Mouse (Mus musculus): ENCODE measurements around the gene Mfap1a. TPM values are rescaled to one million over a fixed set of nuclear protein-coding genes. Genes with fewer than 3 reads are reported as not detected.
A peak's percentile ranks its signal among the peaks of the same experiment; 100 is the strongest.
"Not testable (repeated sequence)": the region's sequence is repeated elsewhere in the genome, so short reads cannot be mapped to it uniquely, and the experiment has no call there.

The Mfap1a gene
- polyA plus RNA-seq, 1 experiment from 2014 or later, result 31.4 TPM

DNA sequence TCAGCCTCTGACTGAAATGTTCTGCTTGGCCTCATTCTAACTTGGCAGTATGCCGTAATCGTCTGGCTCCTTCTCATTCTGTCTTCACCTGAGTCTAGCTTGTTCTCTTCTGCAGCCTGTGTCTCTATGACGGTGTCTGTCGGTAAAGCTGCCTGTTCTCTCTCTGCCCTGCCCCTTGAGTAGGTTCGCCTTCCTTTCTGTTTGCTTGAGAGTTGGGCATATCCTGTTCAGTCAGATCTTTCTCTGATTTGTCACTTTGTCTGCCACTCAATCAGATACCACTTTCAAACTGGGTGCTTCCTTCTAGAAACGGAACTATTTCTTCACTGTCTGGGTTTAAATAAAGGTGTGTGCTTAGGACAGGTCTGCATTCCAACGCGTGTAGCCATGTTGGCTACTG, 4.9 kb upstream of the Mfap1a start:
- 0 out of 2 replicates have a peak overlapping the region, but pooled peaks have one; percentile 21 for H3K9ac ChIP-seq
- H3K36me3 ChIP-seq, result peaks cover 39% of the 10 kb centered on the region

DNA sequence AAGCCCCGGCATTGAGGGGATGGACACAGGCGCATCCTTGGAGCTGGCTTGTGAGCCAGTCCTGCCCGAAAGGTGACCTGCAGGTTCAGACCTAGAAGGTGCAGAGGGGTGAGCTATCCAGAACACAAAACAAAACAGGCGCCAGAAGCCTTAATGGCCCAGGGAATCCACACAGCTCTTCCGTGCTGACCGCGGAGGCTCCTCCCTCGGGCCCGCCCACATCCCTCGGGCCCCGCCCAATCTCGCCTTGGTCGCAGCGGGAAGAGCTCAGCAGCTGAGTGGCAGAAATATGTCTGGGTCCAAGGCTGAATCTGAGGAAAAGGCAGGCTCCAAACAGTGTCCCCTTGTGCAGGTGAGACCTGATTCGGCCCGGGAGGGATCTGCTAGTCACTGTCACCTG, 3.1 kb upstream of the Mfap1a start:
- 18% methylated on average over 16 of the region's 16 CpGs for WGBS
- Histone ChIP-seq H3K9ac (peak overlapping the region; percentile 54; the same call in 1 of the 2 replicates), H3K36me3 (peaks cover 28% of the 10 kb centered on the region), H3K4me2 (peak overlapping the region; percentile 54), H3K27ac (no peak overlapping the region), H3K4me1 (peaks cover 18% of the 10 kb centered on the region), H3K9me3 (no peaks in the 10 kb centered on the region), H3K4me3 (peak overlapping the region; percentile 41), H3K27me3 (no peaks in the 10 kb centered on the region)
- ATAC-seq (ENCODE audit: insufficient number of reproducible peaks, insufficient read depth, low FRiP score, low TSS enrichment, low read depth), result 0 out of 2 replicates have a peak, but pooled peaks have one; percentile 71

More for the DNA sequence above, 4.9 kb upstream of the Mfap1a start:
- no peaks in the 10 kb centered on the region for H3K9me3 ChIP-seq
- no peak overlapping the region for H3K27ac ChIP-seq
- ATAC-seq (ENCODE audit: insufficient number of reproducible peaks, insufficient read depth, low FRiP score, low TSS enrichment, low read depth), result no peak
- H3K4me2 ChIP-seq, result no peak overlapping the region
- no peaks in the 10 kb centered on the region for H3K27me3 ChIP-seq
- WGBS, result 93% methylated on average over 8 of the region's 8 CpGs
- peaks cover 18% of the 10 kb centered on the region for H3K4me1 ChIP-seq
- no peak overlapping the region for H3K4me3 ChIP-seq

DNA sequence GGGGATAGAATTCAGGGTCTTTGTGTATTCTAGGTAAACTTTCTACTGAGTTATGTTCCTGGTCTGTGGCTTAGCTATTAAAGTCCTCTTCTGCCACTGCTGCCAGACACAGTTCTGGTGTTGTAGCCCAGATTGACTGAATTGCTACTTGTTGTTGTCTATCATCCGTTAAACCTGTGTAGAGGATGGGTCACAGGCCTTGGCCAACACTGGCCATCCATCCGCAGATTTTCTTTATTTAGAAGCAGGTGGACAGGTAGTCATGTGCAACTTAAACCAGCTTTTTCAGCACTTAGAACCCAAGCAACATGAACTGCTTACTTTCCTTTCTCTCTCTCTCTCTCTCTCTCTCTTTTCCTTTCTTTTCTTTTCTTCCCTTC, 1.5 kb upstream of the Mfap1a start:
- Histone ChIP-seq H3K36me3 (peaks cover 15% of the 10 kb centered on the region), H3K4me2 (peak overlapping the region; percentile 75), H3K9ac (peak overlapping the region; percentile 76), H3K4me3 (peak overlapping the region; percentile 61), H3K9me3 (no peaks in the 10 kb centered on the region), H3K4me1 (peaks cover 18% of the 10 kb centered on the region), H3K27ac (no peak overlapping the region), H3K27me3 (no peaks in the 10 kb centered on the region)
- 85% methylated on average over 2 of the region's 2 CpGs for WGBS
- ATAC-seq (ENCODE audit: insufficient number of reproducible peaks, insufficient read depth, low FRiP score, low TSS enrichment, low read depth), result no peak

DNA sequence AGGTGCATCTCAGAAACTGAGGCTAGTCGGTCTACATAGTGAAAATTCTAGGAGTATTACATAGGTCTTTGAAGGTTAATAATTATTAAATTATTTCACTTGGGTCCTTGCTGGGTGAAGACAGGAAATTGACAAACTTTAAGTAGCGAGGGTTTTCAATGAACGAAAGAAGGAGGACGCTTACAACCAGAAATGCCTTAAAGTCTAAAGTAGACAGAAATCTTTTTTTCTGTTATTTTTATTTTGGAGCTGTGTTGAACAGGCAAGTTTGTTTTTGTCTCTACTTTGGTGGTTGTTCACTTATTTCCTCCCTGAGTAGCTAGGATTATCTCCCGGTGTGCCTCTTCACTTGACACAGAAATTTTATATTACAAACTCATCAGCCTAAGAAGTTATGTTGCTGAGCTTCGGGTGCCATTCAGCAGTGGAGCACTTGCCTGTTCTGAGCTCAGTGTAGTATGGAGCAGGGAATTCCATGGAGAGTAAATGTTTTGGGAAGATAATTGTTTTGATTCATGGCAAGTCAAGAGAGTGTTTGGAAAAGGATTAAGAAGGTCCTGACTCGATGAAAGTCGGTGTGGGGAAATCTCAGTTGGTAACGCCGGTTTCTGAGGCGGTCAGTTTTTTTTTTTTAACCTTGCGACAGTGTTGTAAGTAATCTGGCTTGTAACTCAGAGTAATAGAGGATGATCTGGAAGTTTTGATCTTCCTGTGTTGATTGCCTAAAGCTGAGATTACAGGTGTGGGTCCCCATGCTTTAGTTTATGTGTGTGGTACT, 897 bp upstream of the Mfap1a start:
- Histone ChIP-seq H3K4me1 (peaks cover 18% of the 10 kb centered on the region), H3K9me3 (no peaks in the 10 kb centered on the region), H3K36me3 (peaks cover 15% of the 10 kb centered on the region), H3K9ac (peak overlapping the region; percentile 76), H3K27me3 (no peaks in the 10 kb centered on the region), H3K4me2 (peak overlapping the region; percentile 75), H3K27ac (no peak overlapping the region), H3K4me3 (peak overlapping the region; percentile 61)
- no peak for ATAC-seq (ENCODE audit: insufficient number of reproducible peaks, insufficient read depth, low FRiP score, low TSS enrichment, low read depth)
- 28% methylated on average over 12 of the region's 12 CpGs for WGBS

DNA sequence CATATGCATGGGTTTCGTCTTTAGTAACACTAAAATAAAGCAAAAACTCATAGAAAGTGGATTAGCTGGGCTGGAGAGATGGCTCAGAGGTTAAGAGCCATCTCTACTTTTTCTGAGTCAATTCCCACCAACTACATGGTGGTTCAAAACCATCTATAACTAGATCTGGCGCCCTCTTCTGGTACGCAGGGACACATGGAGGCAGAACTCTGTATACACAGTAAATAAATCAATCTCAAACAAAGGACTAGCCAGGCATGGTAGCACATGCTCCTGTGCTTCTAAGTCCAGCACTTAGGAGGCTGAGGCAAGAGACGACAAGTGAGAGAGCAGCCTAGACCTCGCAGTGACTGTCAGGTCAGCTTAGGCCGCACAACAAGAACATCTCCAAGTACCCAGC, 4.9 kb downstream of the Mfap1a start:
- not testable (repeated sequence) for H3K9me3 ChIP-seq; ATAC-seq (ENCODE audit: insufficient number of reproducible peaks, insufficient read depth, low FRiP score, low TSS enrichment, low read depth); H3K27ac ChIP-seq; H3K9ac ChIP-seq; H3K4me3 ChIP-seq; H3K27me3 ChIP-seq; H3K4me2 ChIP-seq; H3K4me1 ChIP-seq; H3K36me3 ChIP-seq
- WGBS, result 90% methylated on average over 2 of the region's 6 CpGs

DNA sequence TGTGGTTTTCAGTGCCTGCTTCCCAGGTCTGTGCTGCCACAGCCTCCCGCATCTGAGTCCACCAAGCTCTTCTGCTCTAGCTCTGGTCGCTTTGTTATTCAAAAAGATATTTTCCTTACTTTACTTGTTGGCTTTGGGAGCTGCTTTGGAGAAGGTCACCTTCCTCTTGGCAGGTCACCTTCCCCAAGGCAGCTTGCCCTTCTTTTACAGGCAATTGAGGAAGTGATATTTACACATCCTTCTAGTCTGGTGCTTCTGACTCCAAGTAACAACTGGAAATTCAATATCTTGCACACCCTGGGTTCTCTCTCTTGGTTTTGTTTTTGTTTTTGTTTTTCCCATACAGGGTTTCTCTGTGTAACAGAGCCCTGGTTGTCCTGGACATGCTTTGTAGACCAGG, 22.1 kb downstream of the Mfap1a start:
- not testable (repeated sequence) for H3K36me3 ChIP-seq; H3K4me3 ChIP-seq; H3K9ac ChIP-seq; H3K9me3 ChIP-seq; ATAC-seq (ENCODE audit: insufficient number of reproducible peaks, insufficient read depth, low FRiP score, low TSS enrichment, low read depth); H3K27me3 ChIP-seq; H3K27ac ChIP-seq; H3K4me1 ChIP-seq; H3K4me2 ChIP-seq
- 72% methylated on average over 2 of the region's 2 CpGs for WGBS

DNA sequence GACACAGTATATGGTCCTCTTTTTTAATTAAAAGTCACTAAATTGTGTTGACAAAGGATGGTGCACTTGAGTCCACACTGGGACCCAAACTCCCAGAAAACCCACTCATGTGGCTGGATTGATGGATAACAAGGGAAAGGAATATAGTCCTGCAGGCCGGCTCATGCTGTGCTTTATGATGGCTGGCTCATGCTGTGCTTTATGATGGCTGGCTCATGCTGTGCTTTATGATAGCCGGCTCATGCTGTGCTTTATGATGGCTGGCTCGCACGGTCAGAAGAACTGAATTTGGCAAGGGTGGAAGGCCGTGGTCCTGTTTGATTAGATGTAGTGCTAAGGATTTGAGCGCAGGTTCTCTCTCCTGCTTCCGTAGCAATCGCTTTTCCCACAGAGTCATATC, 22.9 kb downstream of the Mfap1a start:
- H3K27me3 ChIP-seq, result no peaks in the 10 kb centered on the region
- 71% methylated on average over 8 of the region's 8 CpGs for WGBS
- H3K4me1 ChIP-seq, result no peaks in the 10 kb centered on the region
- H3K9ac ChIP-seq, result no peak overlapping the region
- no peaks in the 10 kb centered on the region for H3K36me3 ChIP-seq
- H3K9me3 ChIP-seq, result no peaks in the 10 kb centered on the region
- no peak overlapping the region for H3K4me2 ChIP-seq
- no peak overlapping the region for H3K27ac ChIP-seq
- no peak overlapping the region for H3K4me3 ChIP-seq
- ATAC-seq (ENCODE audit: insufficient number of reproducible peaks, insufficient read depth, low FRiP score, low TSS enrichment, low read depth), result no peak

DNA sequence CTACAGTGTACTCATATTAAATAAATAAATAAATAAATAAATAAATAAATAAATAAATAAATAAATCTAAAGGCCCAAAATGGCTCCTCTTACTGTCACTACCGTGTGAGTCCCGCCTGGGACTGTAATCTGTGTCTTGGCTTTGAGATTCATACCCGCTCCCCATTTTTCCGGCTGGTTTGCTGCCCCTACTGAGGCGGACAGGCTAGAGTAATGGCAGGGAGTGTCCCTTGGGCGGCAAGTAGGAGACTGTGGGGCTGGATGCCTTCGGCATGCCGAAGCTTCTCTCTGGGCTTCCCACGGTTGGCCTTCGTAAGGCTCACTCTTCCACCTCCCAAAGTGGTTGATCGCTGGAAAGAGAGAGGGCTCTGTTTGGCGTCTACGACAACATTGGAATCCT, 25.5 kb downstream of the Mfap1a start:
- WGBS, result 84% methylated on average over 13 of the region's 13 CpGs
- H3K4me2 ChIP-seq, H3K4me3 ChIP-seq, H3K9ac ChIP-seq, H3K27ac ChIP-seq, H3K36me3 ChIP-seq, H3K27me3 ChIP-seq, H3K4me1 ChIP-seq, H3K9me3 ChIP-seq: not testable (repeated sequence)
- peak; percentile 32; the same call in 1 of the 2 replicates for ATAC-seq (ENCODE audit: insufficient number of reproducible peaks, insufficient read depth, low FRiP score, low TSS enrichment, low read depth)

DNA sequence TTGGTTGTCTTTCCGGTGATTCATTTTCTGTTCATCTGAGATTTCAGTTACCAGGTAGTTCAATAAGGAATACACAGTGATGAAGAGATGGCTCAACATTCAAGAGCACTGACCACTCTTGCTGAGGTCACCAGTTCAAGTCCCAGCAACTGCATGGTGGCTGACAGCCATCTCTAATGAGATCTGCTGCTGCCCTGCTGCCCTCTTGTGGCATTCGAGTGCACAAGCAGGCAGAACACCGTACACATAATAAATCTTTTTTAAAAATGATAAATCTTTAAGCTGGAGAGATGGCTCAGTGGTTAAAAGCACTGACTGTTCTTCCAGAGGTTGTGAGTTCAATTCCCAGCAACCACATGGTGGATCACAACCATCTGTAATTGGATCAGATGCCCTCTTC, 26.0 kb downstream of the Mfap1a start:
- Histone ChIP-seq H3K27ac (no peak overlapping the region), H3K9me3 (no peaks in the 10 kb centered on the region), H3K36me3 (no peaks in the 10 kb centered on the region), H3K4me2 (no peak overlapping the region), H3K4me1 (no peaks in the 10 kb centered on the region), H3K4me3 (no peak overlapping the region), H3K27me3 (no peaks in the 10 kb centered on the region), H3K9ac (no peak overlapping the region)
- ATAC-seq (ENCODE audit: insufficient number of reproducible peaks, insufficient read depth, low FRiP score, low TSS enrichment, low read depth), result no peak
- WGBS, result 55% methylated on average over 3 of the region's 3 CpGs

DNA sequence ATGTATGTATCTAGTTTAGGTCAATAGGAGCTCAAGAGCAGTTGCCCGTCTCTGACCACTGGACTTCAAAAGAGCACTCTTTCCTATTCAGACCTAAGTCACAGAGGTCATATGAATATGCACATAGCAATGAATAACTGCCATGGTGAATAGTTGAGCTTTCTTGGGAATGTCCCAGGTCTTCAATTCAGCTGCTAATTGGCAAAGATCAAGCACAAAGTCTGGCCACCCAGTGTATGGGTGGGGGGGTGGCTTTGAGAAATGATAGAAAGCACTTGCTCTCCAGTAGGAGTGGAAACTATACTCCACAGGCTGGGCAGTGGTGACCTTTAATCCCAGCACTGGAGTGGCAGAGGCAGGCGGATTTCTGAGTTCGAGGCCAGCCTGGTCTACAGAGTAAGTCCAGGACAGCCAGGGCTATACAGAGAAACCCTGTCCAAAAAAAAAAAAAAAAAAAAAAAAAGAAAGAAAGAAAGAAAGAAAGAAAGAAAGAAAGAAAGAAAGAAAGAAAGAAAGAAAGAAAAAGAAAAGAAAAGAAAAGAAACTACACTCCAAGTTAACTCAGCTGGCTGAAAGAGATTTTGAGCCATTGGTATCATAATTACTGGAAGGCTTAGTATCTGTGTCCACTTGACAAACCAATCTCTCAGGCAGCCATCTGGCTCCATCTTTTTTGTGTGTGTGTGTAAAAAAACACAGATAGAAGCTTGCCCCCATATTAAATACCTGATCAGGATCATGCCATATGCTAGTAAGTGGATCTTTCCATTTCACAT, 28.8 kb downstream of the Mfap1a start:
- Histone ChIP-seq H3K27ac (no peak overlapping the region), H3K4me1 (no peaks in the 10 kb centered on the region), H3K9ac (no peak overlapping the region), H3K36me3 (no peaks in the 10 kb centered on the region), H3K27me3 (no peaks in the 10 kb centered on the region), H3K4me2 (no peak overlapping the region), H3K9me3 (no peaks in the 10 kb centered on the region), H3K4me3 (no peak overlapping the region)
- ATAC-seq (ENCODE audit: insufficient number of reproducible peaks, insufficient read depth, low FRiP score, low TSS enrichment, low read depth), result no peak
- WGBS, result 92% methylated on average over 3 of the region's 3 CpGs

DNA sequence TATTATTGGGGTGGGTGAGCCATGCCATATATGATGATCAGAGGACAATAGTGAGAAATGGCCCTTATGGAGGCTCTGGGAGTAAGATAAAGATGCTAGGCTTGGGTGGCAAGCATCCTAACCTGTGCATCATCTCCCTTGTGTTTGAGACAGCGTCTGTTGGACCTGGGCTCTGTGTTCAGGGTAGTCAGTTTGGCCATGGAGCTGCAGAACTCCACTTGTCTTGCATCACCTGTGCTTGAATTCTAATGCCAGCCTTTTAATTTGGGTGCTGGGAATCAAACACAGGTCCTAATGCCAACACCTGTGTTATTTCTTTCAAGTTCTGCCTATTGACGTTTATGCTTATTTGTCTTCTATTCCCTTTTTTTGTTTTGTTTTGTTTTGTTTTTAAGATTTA, 31.2 kb downstream of the Mfap1a start:
- not testable (repeated sequence) for H3K4me2 ChIP-seq; H3K9me3 ChIP-seq; H3K4me3 ChIP-seq; H3K9ac ChIP-seq; H3K27ac ChIP-seq; H3K36me3 ChIP-seq; ATAC-seq (ENCODE audit: insufficient number of reproducible peaks, insufficient read depth, low FRiP score, low TSS enrichment, low read depth); H3K27me3 ChIP-seq; H3K4me1 ChIP-seq
- 95% methylated on average over 2 of the region's 2 CpGs for WGBS

DNA sequence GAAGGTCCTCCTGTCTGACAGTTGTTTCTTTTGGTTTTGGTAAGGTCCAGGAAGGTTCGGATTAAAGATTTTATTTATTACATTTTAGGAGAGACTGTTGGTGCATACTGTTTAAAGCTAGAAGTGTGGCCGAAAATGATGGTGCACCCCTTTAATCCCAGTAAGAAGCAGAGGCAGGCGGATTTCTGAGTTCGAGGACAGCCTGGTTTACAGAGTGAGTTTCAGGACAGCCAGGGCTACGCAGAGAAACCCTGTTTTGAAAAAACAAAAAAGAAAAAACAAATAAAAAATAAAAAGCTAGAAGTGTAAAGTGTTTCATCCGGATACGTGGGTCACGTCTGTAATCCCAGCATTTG, 32.3 kb downstream of the Mfap1a start:
- Histone ChIP-seq H3K4me3 (peak overlapping the region; percentile 64), H3K27ac (peak overlapping the region; percentile 5; the same call in 1 of the 2 replicates), H3K9ac (peak overlapping the region; percentile 74), H3K4me1 (no peaks in the 10 kb centered on the region), H3K27me3 (no peaks in the 10 kb centered on the region), H3K4me2 (peak overlapping the region; percentile 75), H3K9me3 (no peaks in the 10 kb centered on the region), H3K36me3 (peaks cover 10% of the 10 kb centered on the region; the same call in 1 of the 2 replicates)
- no peak for ATAC-seq (ENCODE audit: insufficient number of reproducible peaks, insufficient read depth, low FRiP score, low TSS enrichment, low read depth)
- WGBS, result 31% methylated on average over 8 of the region's 8 CpGs

All from embryonic facial prominence, embryonic 13.5 days (tissue).